Mouse (Mus musculus) C2C12 (cell line): ENCODE results near the gene Olfr963.

Experiments used
- CEBPB ChIP-seq: IDR thresholded peaks from one replicate; pipeline ENCODE4 v1.6.1; 2011; ENCODE audit warnings: low read depth, mild to moderate bottlenecking, control low read depth, moderate library complexity
- CTCF ChIP-seq: IDR thresholded peaks from one replicate; pipeline ENCODE4 v1.5.1; 2011; ENCODE audit not compliant: control insufficient read depth, insufficient read depth, insufficient read length
- MAX ChIP-seq: IDR thresholded peaks from one replicate; pipeline ENCODE4 v1.6.1; 2011; ENCODE audit warnings: mild to moderate bottlenecking, control low read depth
- MYOD1 ChIP-seq: IDR thresholded peaks from one replicate; pipeline ENCODE4 v1.6.1; 2011; ENCODE audit warnings: low read depth; ENCODE audit not compliant: control insufficient read depth, insufficient read length
- MYOG ChIP-seq: IDR thresholded peaks from one replicate; pipeline ENCODE4 v1.6.1; 2011; ENCODE audit not compliant: control insufficient read depth, insufficient read length; ENCODE audit errors: extremely low read depth
- USF1 ChIP-seq: IDR thresholded peaks from one replicate; pipeline ENCODE4 v1.6.1; 2011; ENCODE audit warnings: low read depth, mild to moderate bottlenecking, control low read depth, moderate library complexity

DNA sequence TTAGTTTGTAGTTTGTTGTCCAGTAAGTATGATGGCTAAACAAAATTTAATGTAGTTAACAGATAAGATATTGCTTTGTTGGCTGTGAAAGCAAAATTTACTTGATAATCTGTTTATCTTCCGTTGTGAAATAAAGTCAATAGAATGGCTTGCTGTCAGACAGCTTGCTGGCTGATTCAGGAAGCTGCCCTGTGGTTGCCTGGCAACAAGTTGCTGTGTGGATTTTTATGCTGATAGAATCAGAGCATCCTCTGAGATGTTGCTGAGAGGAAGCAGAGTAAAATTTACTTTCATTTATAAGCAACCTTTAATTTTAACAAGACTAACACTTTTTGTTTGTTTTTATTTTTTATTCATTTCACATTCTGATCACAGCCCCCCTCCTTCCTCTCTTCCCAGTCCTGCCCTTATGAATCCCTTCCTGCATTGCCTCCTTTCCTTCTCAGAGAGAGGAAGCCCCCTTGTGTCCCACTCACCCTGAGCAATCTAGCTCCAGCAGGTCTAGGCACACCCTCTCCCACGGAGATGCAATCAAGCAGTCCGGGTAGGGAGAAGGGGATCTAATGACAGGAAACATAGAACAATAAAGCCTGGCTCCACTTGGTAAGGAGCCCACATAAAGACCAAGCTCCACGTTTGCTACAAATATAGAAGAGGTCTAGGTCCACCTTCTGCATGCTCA is 33.0 kb upstream of the Olfr963 start:
- TF ChIP-seq CTCF: no peak
- no peak for TF ChIP-seq MYOG
- TF ChIP-seq MAX: no peak
- TF ChIP-seq MYOD1: no peak
- no peak for TF ChIP-seq USF1
- TF ChIP-seq CEBPB: no peak
